Mouse (Mus musculus) G1E (cell line): ENCODE measurements around the gene Gm49416. TPM values are rescaled to one million over a fixed set of nuclear protein-coding genes. Genes with fewer than 3 reads are reported as not detected.

ENCODE experiments used
- ATAC-seq: 2 replicates; pipeline ENCODE4 v1.8.0; 2016; ENCODE audit warnings: mild to moderate bottlenecking; ENCODE audit not compliant: insufficient number of reproducible peaks, poor library complexity, low FRiP score, severe bottlenecking; ENCODE audit errors: extremely low read depth
- DNase-seq: peaks from one replicate; pipeline ENCODE4 v3.0.0; 2012; ENCODE audit warnings: low spot score
- H3K27me3 ChIP-seq: 2 replicates; pipeline ENCODE4 v1.6.1; 2012; ENCODE audit warnings: mild to moderate bottlenecking, low read length, inconsistent platforms; ENCODE audit not compliant: insufficient read depth
- H3K36me3 ChIP-seq: replicated peaks from 2 replicates; pipeline ENCODE3; 2012; ENCODE audit warnings: mild to moderate bottlenecking, inconsistent platforms
- H3K4me1 ChIP-seq: 2 replicates; pipeline ENCODE4 v1.6.1; 2012; ENCODE audit warnings: low read depth, low read length, inconsistent platforms, mixed read lengths; ENCODE audit not compliant: insufficient read depth
- H3K4me3 ChIP-seq: 2 replicates; pipeline ENCODE4 v1.5.1; 2012; ENCODE audit warnings: low read depth, mild to moderate bottlenecking, inconsistent platforms, low read length, moderate library complexity, mixed read lengths
- H3K9me3 ChIP-seq: replicated peaks from 2 replicates; pipeline ENCODE4 v1.6.1; 2012; ENCODE audit warnings: inconsistent platforms
- CTCF ChIP-seq: IDR thresholded peaks from 2 replicates; pipeline ENCODE4 v1.5.1; 2012; ENCODE audit warnings: low read depth, low read length, inconsistent platforms, mixed read lengths
- GATA1 ChIP-seq: IDR thresholded peaks from 2 replicates; pipeline ENCODE4 v1.6.1; 2012; ENCODE audit warnings: borderline replicate concordance, low read length, inconsistent platforms, mixed read lengths
- GATA2 ChIP-seq: IDR thresholded peaks from 2 replicates; pipeline ENCODE4 v1.6.1; 2012; ENCODE audit warnings: low read depth, low read length, inconsistent platforms, borderline replicate concordance
- POLR2AphosphoS5 ChIP-seq: IDR thresholded peaks from 2 replicates; pipeline ENCODE4 v1.6.1; 2012; ENCODE audit warnings: low read depth, low read length, inconsistent platforms; ENCODE audit not compliant: insufficient replicate concordance
- TAL1 ChIP-seq: conservative IDR thresholded peaks from 2 replicates; pipeline ENCODE4 v1.6.1; 2012; ENCODE audit warnings: low read depth, low read length, inconsistent platforms, mixed read lengths
- polyA plus RNA-seq: library from polyadenylated mRNA; stranded (reverse); fragments of >175 nt; gene quantifications from 2 replicates; pipeline ENCODE4 v1.2.3, GENCODE M21; 2012
- total RNA-seq, 2 experiments: library from RNA; stranded (forward) in 1 of 2; stranded (reverse) in 1 of 2; fragments of 200-1000 nt in 1 of 2; fragments of >200 nt in 1 of 2; fragmentation: Nextera tagmentation in 1 of 2; gene quantifications; 2 replicates each; pipeline ENCODE4 v1.2.3; 2014 to 2017

Gm49416 gene
- total and polyA plus RNA-seq, 3 experiments: 10.4 to 10.6 TPM; not detected in 1

GRCm38 (mm10) chr19:8941136-8941514 is 52.4 kb downstream of the Gm49416 start:
- Histone ChIP-seq H3K36me3 (peaks cover 76% of the 10 kb centered on the region), H3K4me1 (peaks cover 76% of the 10 kb centered on the region), H3K9me3 (no peaks in the 10 kb centered on the region), H3K4me3 (peak overlapping the region; percentile 97; the same call in 1 of the 2 replicates), H3K27me3 (no peaks in the 10 kb centered on the region)
- no peak for TF ChIP-seq GATA1
- no peak for TF ChIP-seq GATA2
- DNase-seq (no peak), ATAC-seq (no peak)

DNA sequence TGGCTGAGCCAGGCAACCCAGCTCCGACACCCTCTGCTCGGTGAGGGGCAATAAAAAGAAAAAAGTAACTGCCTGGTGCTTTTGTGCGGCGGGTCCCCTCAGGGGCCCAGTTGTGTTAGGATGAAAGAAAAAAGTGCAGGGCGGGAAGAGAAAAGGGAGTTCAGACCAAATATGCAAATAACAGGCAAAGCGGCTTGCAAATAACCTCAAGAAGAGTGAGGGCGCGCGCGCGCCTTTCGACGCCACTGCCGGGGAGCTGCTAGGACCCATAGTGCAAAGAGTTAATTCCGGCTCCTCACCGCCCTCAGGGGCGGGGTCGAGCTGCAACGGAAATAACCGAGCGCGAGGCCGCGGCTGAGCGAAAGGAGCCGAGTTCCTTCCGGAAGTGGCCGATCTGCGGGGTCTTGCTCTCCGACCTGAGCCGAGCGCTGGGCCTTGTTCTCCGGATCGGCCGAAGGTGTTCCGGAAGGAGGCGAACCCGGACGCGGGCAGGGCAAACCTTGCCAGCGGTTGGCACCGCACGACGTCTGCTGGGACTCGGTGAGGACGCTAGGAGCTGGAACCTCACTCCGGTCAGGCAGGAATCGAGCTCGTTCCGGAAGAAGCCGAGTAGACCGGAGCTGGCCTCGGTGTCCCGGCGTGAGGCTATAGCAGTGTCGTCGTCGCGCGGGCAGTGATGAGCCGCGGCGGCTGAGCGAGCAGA is 52.9 kb downstream of the Gm49416 start, which contains the start of gene Mta2:
Gene Mta2 (plus strand): TSS at position 361 of the 703 bp plus-strand sequence.
- H3K4me3 ChIP-seq: peak within 1 kb of the TSS; percentile 97
- no peaks in the 10 kb centered on the region for H3K9me3 ChIP-seq
- DNase-seq (peak; percentile 87), ATAC-seq (peak; percentile 67)
- TF ChIP-seq GATA1 (no peak), POLR2AphosphoS5 (no peak), TAL1 (no peak), CTCF (no peak), GATA2 (no peak)
- peaks cover 76% of the 10 kb centered on the region for H3K36me3 ChIP-seq
- no peaks in the 10 kb centered on the region for H3K27me3 ChIP-seq
- peaks cover 77% of the 10 kb centered on the region for H3K4me1 ChIP-seq

- Histone ChIP-seq H3K4me3 (peak overlapping the region; percentile 97), H3K36me3 (peaks cover 75% of the 10 kb centered on the region), H3K27me3 (no peaks in the 10 kb centered on the region), H3K9me3 (no peaks in the 10 kb centered on the region), H3K4me1 (peaks cover 77% of the 10 kb centered on the region)
- no peak for ATAC-seq
- DNase-seq: peak; percentile 38
- TF ChIP-seq GATA2: no peak
- TF ChIP-seq POLR2AphosphoS5: no peak
- no peak for TF ChIP-seq TAL1
- TF ChIP-seq CTCF: no peak
- TF ChIP-seq GATA1: no peak
Measured at GRCm38 (mm10) chr19:8942276-8942964, 53.7 kb downstream of the Gm49416 start.

GRCm38 (mm10) chr19:8943047-8943446 is 54.3 kb downstream of the Gm49416 start:
- Histone ChIP-seq H3K36me3 (peaks cover 75% of the 10 kb centered on the region), H3K4me3 (peak overlapping the region; percentile 97), H3K27me3 (no peaks in the 10 kb centered on the region), H3K4me1 (peaks cover 80% of the 10 kb centered on the region), H3K9me3 (no peaks in the 10 kb centered on the region)
- ATAC-seq: no peak
- no peak for TF ChIP-seq TAL1
- no peak for TF ChIP-seq GATA1
- TF ChIP-seq GATA2: no peak
- TF ChIP-seq POLR2AphosphoS5: no peak
- TF ChIP-seq CTCF: no peak
- no peak for DNase-seq

- ATAC-seq (peak; percentile 47), DNase-seq (no peak)
- peaks cover 80% of the 10 kb centered on the region for H3K4me1 ChIP-seq
- no peaks in the 10 kb centered on the region for H3K27me3 ChIP-seq
- peaks cover 75% of the 10 kb centered on the region for H3K36me3 ChIP-seq
- peak overlapping the region; percentile 97 for H3K4me3 ChIP-seq
- no peak for TF ChIP-seq GATA1
- peak; percentile 46; the same call in 1 of the 2 replicates for TF ChIP-seq TAL1
- no peak for TF ChIP-seq CTCF
- no peak for TF ChIP-seq POLR2AphosphoS5
- TF ChIP-seq GATA2: no peak
- no peaks in the 10 kb centered on the region for H3K9me3 ChIP-seq
Measured at GRCm38 (mm10) chr19:8944062-8944461, 55.3 kb downstream of the Gm49416 start.

DNA sequence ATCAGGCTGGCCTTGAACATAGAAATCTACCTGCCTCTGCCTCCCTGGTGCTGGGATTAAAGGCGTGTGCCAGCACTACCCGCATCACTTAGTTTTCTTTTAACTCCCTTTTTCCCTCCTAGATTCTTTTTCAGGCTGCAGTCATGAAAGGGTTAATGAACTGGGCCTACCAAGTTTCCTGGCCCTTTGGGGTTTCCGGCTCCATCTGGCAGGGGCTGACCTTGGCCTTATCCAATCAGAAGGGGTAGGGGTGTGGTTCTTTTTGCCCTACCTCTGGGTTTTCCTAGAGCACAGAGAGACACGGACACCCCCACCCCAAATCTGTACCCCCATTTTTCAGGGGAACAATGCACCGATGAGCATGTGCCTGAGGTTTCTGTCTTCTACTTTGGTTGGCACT is 56.0 kb downstream of the Gm49416 start:
- H3K36me3 ChIP-seq: peaks cover 73% of the 10 kb centered on the region
- DNase-seq: peak; percentile 68
- no peak for ATAC-seq
- no peaks in the 10 kb centered on the region for H3K9me3 ChIP-seq
- H3K4me3 ChIP-seq: peak overlapping the region; percentile 54
- no peaks in the 10 kb centered on the region for H3K27me3 ChIP-seq
- H3K4me1 ChIP-seq: peaks cover 78% of the 10 kb centered on the region
- no peak for TF ChIP-seq GATA1
- no peak for TF ChIP-seq GATA2
- no peak for TF ChIP-seq POLR2AphosphoS5
- no peak for TF ChIP-seq CTCF
- TF ChIP-seq TAL1: no peak

Other genes starting within 250 kb of the Gm49416 start
Only the 20 nearest of the 33 such genes appear.
- 0.73 and 1.7 TPM in 2 replicates for gene Zbtb3, start 86.4 kb upstream of the Gm49416 start, total RNA-seq (2014; fragmentation: Nextera tagmentation)
- 2.7 and 3.2 TPM in 2 replicates for gene Zbtb3, start 86.4 kb upstream of the Gm49416 start, total RNA-seq (2017)
- gene Zbtb3, start 86.4 kb upstream of the Gm49416 start, polyA plus RNA-seq: 1.7 and 1.8 TPM in 2 replicates
- gene Ttc9c, start 69.6 kb upstream of the Gm49416 start, total RNA-seq (2014; fragmentation: Nextera tagmentation): 61.6 and 73.9 TPM in 2 replicates
- gene Ttc9c, start 69.6 kb upstream of the Gm49416 start, total RNA-seq (2017): 74.7 and 76.1 TPM in 2 replicates
- 4.7 and 6.9 TPM in 2 replicates for gene Ttc9c, start 69.6 kb upstream of the Gm49416 start, polyA plus RNA-seq
- gene Hnrnpul2, start 68.9 kb upstream of the Gm49416 start, total RNA-seq (2014; fragmentation: Nextera tagmentation): 75.0 and 82.1 TPM in 2 replicates
- gene Hnrnpul2, start 68.9 kb upstream of the Gm49416 start, total RNA-seq (2017): 33.7 and 45.9 TPM in 2 replicates
- 114 and 136 TPM in 2 replicates for gene Hnrnpul2, start 68.9 kb upstream of the Gm49416 start, polyA plus RNA-seq
- gene AC129217.1, start 59.2 kb upstream of the Gm49416 start, total RNA-seq (2014; fragmentation: Nextera tagmentation): not detected in 2 replicates
- gene AC129217.1, start 59.2 kb upstream of the Gm49416 start, total RNA-seq (2017): 3.4 and 3.7 TPM in 2 replicates
- gene AC129217.1, start 59.2 kb upstream of the Gm49416 start, polyA plus RNA-seq: 102 and 115 TPM in 2 replicates
- gene Bscl2, start 51.5 kb upstream of the Gm49416 start, total RNA-seq (2014; fragmentation: Nextera tagmentation): 17.0 and 20.5 TPM in 2 replicates
- 5.5 and 6.6 TPM in 2 replicates for gene Bscl2, start 51.5 kb upstream of the Gm49416 start, total RNA-seq (2017)
- gene Bscl2, start 51.5 kb upstream of the Gm49416 start, polyA plus RNA-seq: 6.5 and 9.0 TPM in 2 replicates
- not detected in 2 replicates for gene Gng3, start 49.7 kb upstream of the Gm49416 start, total RNA-seq (2014; fragmentation: Nextera tagmentation)
- gene Gng3, start 49.7 kb upstream of the Gm49416 start, total RNA-seq (2017): 0.11 TPM in 1 of 2 replicates, not detected in the other
- gene Gng3, start 49.7 kb upstream of the Gm49416 start, polyA plus RNA-seq: not detected in 2 replicates
- gene Lrrn4cl, start 38.2 kb upstream of the Gm49416 start, total RNA-seq (2014; fragmentation: Nextera tagmentation): not detected in 2 replicates
- gene Lrrn4cl, start 38.2 kb upstream of the Gm49416 start, total RNA-seq (2017): 0.06 and 0.16 TPM in 2 replicates
- not detected in 2 replicates for gene Lrrn4cl, start 38.2 kb upstream of the Gm49416 start, polyA plus RNA-seq
- gene Ubxn1, start 17.4 kb upstream of the Gm49416 start, total RNA-seq (2014; fragmentation: Nextera tagmentation): 101 and 102 TPM in 2 replicates
- gene Ubxn1, start 17.4 kb upstream of the Gm49416 start, total RNA-seq (2017): 184 and 203 TPM in 2 replicates
- 233 and 309 TPM in 2 replicates for gene Ubxn1, start 17.4 kb upstream of the Gm49416 start, polyA plus RNA-seq
- gene Uqcc3, start 8.0 kb upstream of the Gm49416 start, total RNA-seq (2014; fragmentation: Nextera tagmentation): 22.3 and 24.8 TPM in 2 replicates
- gene Uqcc3, start 8.0 kb upstream of the Gm49416 start, total RNA-seq (2017): 107 and 112 TPM in 2 replicates
- 39.6 and 41.1 TPM in 2 replicates for gene Uqcc3, start 8.0 kb upstream of the Gm49416 start, polyA plus RNA-seq
- gene Lbhd1, start 5.2 kb upstream of the Gm49416 start, total RNA-seq (2014; fragmentation: Nextera tagmentation): 9.1 and 11.4 TPM in 2 replicates
- gene Lbhd1, start 5.2 kb upstream of the Gm49416 start, total RNA-seq (2017): 14.8 and 18.1 TPM in 2 replicates
- 0.64 and 0.67 TPM in 2 replicates for gene Lbhd1, start 5.2 kb upstream of the Gm49416 start, polyA plus RNA-seq
- gene Gm49403, start 5.0 kb upstream of the Gm49416 start, total RNA-seq (2014; fragmentation: Nextera tagmentation): not detected in 2 replicates
- not detected in 2 replicates for gene Gm49403, start 5.0 kb upstream of the Gm49416 start, total RNA-seq (2017)
- gene Gm49403, start 5.0 kb upstream of the Gm49416 start, polyA plus RNA-seq: not detected in 2 replicates
- gene 1810009A15Rik, start 73 bp upstream of the Gm49416 start, total RNA-seq (2014; fragmentation: Nextera tagmentation): 53.0 and 65.4 TPM in 2 replicates
- gene 1810009A15Rik, start 73 bp upstream of the Gm49416 start, total RNA-seq (2017): 84.9 and 104 TPM in 2 replicates
- gene 1810009A15Rik, start 73 bp upstream of the Gm49416 start, polyA plus RNA-seq: 66.1 and 85.7 TPM in 2 replicates
- gene Ints5, start 4.1 kb downstream of the Gm49416 start, total RNA-seq (2014; fragmentation: Nextera tagmentation): 32.8 and 35.7 TPM in 2 replicates
- gene Ints5, start 4.1 kb downstream of the Gm49416 start, total RNA-seq (2017): 15.7 and 16.6 TPM in 2 replicates
- gene Ints5, start 4.1 kb downstream of the Gm49416 start, polyA plus RNA-seq: 59.6 and 64.0 TPM in 2 replicates
- 197 and 214 TPM in 2 replicates for gene Ganab, start 9.1 kb downstream of the Gm49416 start, total RNA-seq (2014; fragmentation: Nextera tagmentation)
- 75.0 and 75.6 TPM in 2 replicates for gene Ganab, start 9.1 kb downstream of the Gm49416 start, total RNA-seq (2017)
- 50.7 and 56.2 TPM in 2 replicates for gene Ganab, start 9.1 kb downstream of the Gm49416 start, polyA plus RNA-seq
- 70.3 and 75.7 TPM in 2 replicates for gene B3gat3, start 31.4 kb downstream of the Gm49416 start, total RNA-seq (2014; fragmentation: Nextera tagmentation)
- gene B3gat3, start 31.4 kb downstream of the Gm49416 start, total RNA-seq (2017): 38.8 and 47.0 TPM in 2 replicates
- 156 and 180 TPM in 2 replicates for gene B3gat3, start 31.4 kb downstream of the Gm49416 start, polyA plus RNA-seq
- gene Rom1, start 40.4 kb downstream of the Gm49416 start, total RNA-seq (2014; fragmentation: Nextera tagmentation): 1.1 TPM in 1 of 2 replicates, not detected in the other
- gene Rom1, start 40.4 kb downstream of the Gm49416 start, total RNA-seq (2017): 5.4 and 6.0 TPM in 2 replicates
- 14.2 and 16.0 TPM in 2 replicates for gene Rom1, start 40.4 kb downstream of the Gm49416 start, polyA plus RNA-seq
- gene Eml3, start 40.6 kb downstream of the Gm49416 start, total RNA-seq (2014; fragmentation: Nextera tagmentation): 24.7 and 26.3 TPM in 2 replicates
- 40.1 and 42.5 TPM in 2 replicates for gene Eml3, start 40.6 kb downstream of the Gm49416 start, total RNA-seq (2017)
- 111 and 114 TPM in 2 replicates for gene Eml3, start 40.6 kb downstream of the Gm49416 start, polyA plus RNA-seq
- 183 and 186 TPM in 2 replicates for gene Mta2, start 52.9 kb downstream of the Gm49416 start, total RNA-seq (2014; fragmentation: Nextera tagmentation)
- gene Mta2, start 52.9 kb downstream of the Gm49416 start, total RNA-seq (2017): 166 and 177 TPM in 2 replicates
- 67.7 and 76.9 TPM in 2 replicates for gene Mta2, start 52.9 kb downstream of the Gm49416 start, polyA plus RNA-seq
- 17.8 and 25.6 TPM in 2 replicates for gene Tut1, start 64.9 kb downstream of the Gm49416 start, total RNA-seq (2014; fragmentation: Nextera tagmentation)
- gene Tut1, start 64.9 kb downstream of the Gm49416 start, total RNA-seq (2017): 32.3 and 37.3 TPM in 2 replicates
- 60.9 and 74.1 TPM in 2 replicates for gene Tut1, start 64.9 kb downstream of the Gm49416 start, polyA plus RNA-seq
- gene Eef1g, start 78.1 kb downstream of the Gm49416 start, total RNA-seq (2014; fragmentation: Nextera tagmentation): 955 and 998 TPM in 2 replicates
- gene Eef1g, start 78.1 kb downstream of the Gm49416 start, total RNA-seq (2017): 647 and 686 TPM in 2 replicates
- gene Eef1g, start 78.1 kb downstream of the Gm49416 start, polyA plus RNA-seq: 112 and 237 TPM in 2 replicates